Mouse (Mus musculus): ENCODE data around the gene Grip1. TPM values are rescaled to one million over a fixed set of nuclear protein-coding genes. Genes with fewer than 3 reads are reported as not detected.

The Grip1 gene
- polyA plus RNA-seq, 1 experiment from 2014 or later: 1.7 TPM

- no peaks in the 10 kb centered on the region for H3K9me3 ChIP-seq
- WGBS: 56% methylated on average over 15 of the region's 15 CpGs
Observed at GRCm38 (mm10) chr10:120035211-120035733, 581.6 kb downstream of the Grip1 start.

GRCm38 (mm10) chr10:120035824-120036223 is 582.2 kb downstream of the Grip1 start:
- Histone ChIP-seq H3K9ac (no peak overlapping the region), H3K4me3 (replicated peaks) (no peak overlapping the region), H3K4me2 (replicated peaks) (no peak overlapping the region), H3K4me1 (replicated peaks) (no peaks in the 10 kb centered on the region), H3K36me3 (no peaks in the 10 kb centered on the region), H3K9me3 (no peaks in the 10 kb centered on the region), H3K27ac (no peak overlapping the region), H3K27me3 (replicated peaks) (no peaks in the 10 kb centered on the region)
- 72% methylated on average over 6 of the region's 6 CpGs for WGBS
- ATAC-seq: no peak

More at GRCm38 (mm10) chr10:120035211-120035733, 581.6 kb downstream of the Grip1 start:
- no peaks in the 10 kb centered on the region for H3K4me1 ChIP-seq (replicated peaks)
- H3K4me3 ChIP-seq (replicated peaks): no peak overlapping the region
- no peak overlapping the region for H3K27ac ChIP-seq
- no peak for ATAC-seq
- no peak overlapping the region for H3K9ac ChIP-seq
- no peaks in the 10 kb centered on the region for H3K27me3 ChIP-seq (replicated peaks)
- H3K4me2 ChIP-seq (replicated peaks): no peak overlapping the region
- H3K36me3 ChIP-seq: no peaks in the 10 kb centered on the region

- WGBS: 93% methylated on average over 5 of the region's 5 CpGs
Observed at GRCm38 (mm10) chr10:120038194-120038593, 584.6 kb downstream of the Grip1 start.

DNA sequence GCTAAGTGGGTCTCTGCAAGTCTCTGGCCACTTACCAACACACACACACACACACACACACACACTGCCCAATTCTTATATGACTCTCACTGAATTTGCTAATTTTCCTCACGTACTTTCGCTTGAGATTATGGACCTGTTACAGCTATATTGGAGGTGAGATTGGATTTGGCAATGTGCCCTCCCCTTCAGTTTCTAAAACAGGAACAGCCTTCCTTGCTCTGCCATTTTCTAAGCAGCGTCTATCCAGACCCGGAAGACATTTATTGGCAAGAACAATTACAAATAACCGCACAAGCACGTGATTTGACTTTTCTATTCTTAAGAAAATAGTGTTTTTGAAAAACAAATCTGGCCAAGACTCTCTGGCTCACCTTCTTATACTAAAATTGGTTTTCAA is 590.6 kb downstream of the Grip1 start:
- Histone ChIP-seq H3K27me3 (replicated peaks) (no peaks in the 10 kb centered on the region), H3K9me3 (no peaks in the 10 kb centered on the region), H3K9ac (no peak overlapping the region), H3K4me2 (replicated peaks) (no peak overlapping the region), H3K4me3 (replicated peaks) (no peak overlapping the region), H3K27ac (no peak overlapping the region), H3K4me1 (replicated peaks) (no peaks in the 10 kb centered on the region), H3K36me3 (no peaks in the 10 kb centered on the region)
- no peak for ATAC-seq
- 93% methylated on average over 6 of the region's 6 CpGs for WGBS

More at GRCm38 (mm10) chr10:120038194-120038593, 584.6 kb downstream of the Grip1 start:
- ATAC-seq: no peak
- Histone ChIP-seq H3K4me1 (replicated peaks) (no peaks in the 10 kb centered on the region), H3K4me2 (replicated peaks) (no peak overlapping the region), H3K9ac (no peak overlapping the region), H3K36me3 (no peaks in the 10 kb centered on the region), H3K4me3 (replicated peaks) (no peak overlapping the region), H3K27ac (no peak overlapping the region), H3K27me3 (replicated peaks) (no peaks in the 10 kb centered on the region), H3K9me3 (no peaks in the 10 kb centered on the region)

GRCm38 (mm10) chr10:120044714-120045234 is 591.1 kb downstream of the Grip1 start:
- 78% methylated on average over 2 of the region's 2 CpGs for WGBS
- H3K27ac ChIP-seq: no peak overlapping the region
- H3K36me3 ChIP-seq: no peaks in the 10 kb centered on the region
- ATAC-seq: no peak
- H3K4me1 ChIP-seq (replicated peaks): no peaks in the 10 kb centered on the region
- no peak overlapping the region for H3K4me3 ChIP-seq (replicated peaks)
- H3K27me3 ChIP-seq (replicated peaks): no peaks in the 10 kb centered on the region
- no peak overlapping the region for H3K4me2 ChIP-seq (replicated peaks)
- H3K9ac ChIP-seq: no peak overlapping the region
- H3K9me3 ChIP-seq: no peaks in the 10 kb centered on the region

- no peaks in the 10 kb centered on the region for H3K27me3 ChIP-seq (replicated peaks)
- H3K36me3 ChIP-seq: no peaks in the 10 kb centered on the region
- no peak overlapping the region for H3K27ac ChIP-seq
- no peaks in the 10 kb centered on the region for H3K9me3 ChIP-seq
- ATAC-seq: no peak
- H3K9ac ChIP-seq: no peak overlapping the region
- no peaks in the 10 kb centered on the region for H3K4me1 ChIP-seq (replicated peaks)
- H3K4me2 ChIP-seq (replicated peaks): no peak overlapping the region
- H3K4me3 ChIP-seq (replicated peaks): no peak overlapping the region
- WGBS: 68% methylated on average over 10 of the region's 10 CpGs
Observed at GRCm38 (mm10) chr10:120060579-120061237, 607.1 kb downstream of the Grip1 start.

DNA sequence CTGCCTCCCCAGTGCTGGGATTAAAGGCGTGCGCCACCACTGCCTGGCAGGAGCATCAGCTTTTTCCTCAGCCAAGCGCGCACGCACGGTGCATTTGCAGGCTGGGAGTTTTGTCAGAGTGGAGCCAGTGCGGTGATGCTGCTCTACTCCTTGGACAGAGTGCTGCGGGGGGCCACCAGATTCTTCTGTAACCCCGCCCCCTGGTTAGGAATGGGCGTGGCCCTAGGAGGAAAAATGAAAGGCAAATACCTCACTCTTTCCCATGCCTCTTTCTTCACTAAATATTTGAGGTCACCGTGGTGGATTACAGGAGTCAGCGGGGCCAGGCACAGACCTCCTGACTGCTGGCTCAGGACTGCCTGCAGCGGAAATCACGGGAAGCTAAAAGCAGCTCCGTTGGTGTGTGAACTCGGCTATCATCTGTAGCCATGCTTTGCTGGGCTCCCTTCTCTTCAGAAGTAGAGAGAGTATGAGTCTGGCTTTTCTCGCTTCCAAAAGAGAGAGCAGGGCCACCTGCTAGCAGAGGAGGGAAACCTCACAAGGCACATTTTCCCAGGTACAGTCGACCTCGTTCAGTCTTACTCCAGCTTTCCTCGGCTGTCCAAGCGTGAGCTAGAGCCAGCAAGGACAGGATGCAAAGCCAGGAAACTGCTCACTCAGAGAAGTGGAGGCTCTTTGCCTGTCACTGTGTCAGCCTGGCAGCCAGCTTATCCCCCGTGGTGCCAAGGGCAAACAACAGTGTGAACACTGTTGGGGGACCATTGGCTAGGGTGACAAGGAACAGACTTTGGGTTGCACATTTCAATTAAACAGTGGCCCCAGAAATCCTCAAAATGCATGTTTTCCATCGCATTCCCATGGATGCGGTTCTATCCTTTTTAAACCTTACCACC is 607.9 kb downstream of the Grip1 start:
- H3K27ac ChIP-seq: no peak overlapping the region
- H3K4me1 ChIP-seq (replicated peaks): no peaks in the 10 kb centered on the region
- H3K9me3 ChIP-seq: no peaks in the 10 kb centered on the region
- H3K9ac ChIP-seq: no peak overlapping the region
- no peaks in the 10 kb centered on the region for H3K27me3 ChIP-seq (replicated peaks)
- no peak for ATAC-seq
- H3K36me3 ChIP-seq: no peaks in the 10 kb centered on the region
- no peak overlapping the region; the same call in 1 of the 2 replicates for H3K4me2 ChIP-seq (replicated peaks)
- H3K4me3 ChIP-seq (replicated peaks): no peak overlapping the region
- 80% methylated on average over 24 of the region's 24 CpGs for WGBS

DNA sequence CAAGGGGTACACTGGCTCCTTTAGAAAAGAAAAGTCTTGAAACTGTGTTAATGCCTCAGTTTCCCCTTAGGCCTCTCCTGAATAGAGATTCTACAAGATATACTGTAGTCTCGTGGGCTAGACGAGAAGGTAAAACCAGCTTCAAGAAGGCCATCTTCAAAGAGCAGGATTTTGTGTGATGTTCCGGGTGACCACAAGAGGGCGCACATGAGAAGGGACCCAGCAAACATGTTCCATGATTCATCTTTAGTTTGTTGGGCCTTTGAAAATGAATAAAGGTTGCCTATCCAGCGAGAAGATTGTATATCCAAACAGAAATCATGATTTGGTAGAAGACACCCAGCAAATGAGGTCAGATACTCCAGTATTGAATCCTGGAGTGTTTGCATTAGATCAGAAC is 610.8 kb downstream of the Grip1 start:
- no peak overlapping the region for H3K27ac ChIP-seq
- 25% methylated on average over 5 of the region's 5 CpGs for WGBS
- no peak overlapping the region for H3K4me3 ChIP-seq (replicated peaks)
- H3K9ac ChIP-seq: no peak overlapping the region
- H3K9me3 ChIP-seq: no peaks in the 10 kb centered on the region
- no peak overlapping the region for H3K4me2 ChIP-seq (replicated peaks)
- H3K4me1 ChIP-seq (replicated peaks): no peaks in the 10 kb centered on the region
- H3K36me3 ChIP-seq: no peaks in the 10 kb centered on the region
- ATAC-seq: no peak
- H3K27me3 ChIP-seq (replicated peaks): no peaks in the 10 kb centered on the region

- no peak for ATAC-seq
- 93% methylated on average over 10 of the region's 10 CpGs for WGBS
- no peaks in the 10 kb centered on the region for H3K9me3 ChIP-seq
Observed at GRCm38 (mm10) chr10:120066319-120066718, 612.7 kb downstream of the Grip1 start.

GRCm38 (mm10) chr10:120077850-120078249 is 624.2 kb downstream of the Grip1 start:
- no peak for ATAC-seq
- Histone ChIP-seq H3K9me3 (no peaks in the 10 kb centered on the region), H3K27ac (no peak overlapping the region), H3K4me1 (replicated peaks) (no peaks in the 10 kb centered on the region), H3K4me3 (replicated peaks) (no peak overlapping the region), H3K36me3 (no peaks in the 10 kb centered on the region), H3K27me3 (replicated peaks) (no peaks in the 10 kb centered on the region), H3K9ac (no peak overlapping the region), H3K4me2 (replicated peaks) (no peak overlapping the region)
- 78% methylated on average over 3 of the region's 3 CpGs for WGBS

More at GRCm38 (mm10) chr10:120066319-120066718, 612.7 kb downstream of the Grip1 start:
- H3K36me3 ChIP-seq: no peaks in the 10 kb centered on the region
- H3K4me1 ChIP-seq (replicated peaks): no peaks in the 10 kb centered on the region
- no peak overlapping the region for H3K27ac ChIP-seq
- no peak overlapping the region for H3K4me3 ChIP-seq (replicated peaks)
- no peaks in the 10 kb centered on the region for H3K27me3 ChIP-seq (replicated peaks)
- no peak overlapping the region for H3K4me2 ChIP-seq (replicated peaks)
- H3K9ac ChIP-seq: no peak overlapping the region

DNA sequence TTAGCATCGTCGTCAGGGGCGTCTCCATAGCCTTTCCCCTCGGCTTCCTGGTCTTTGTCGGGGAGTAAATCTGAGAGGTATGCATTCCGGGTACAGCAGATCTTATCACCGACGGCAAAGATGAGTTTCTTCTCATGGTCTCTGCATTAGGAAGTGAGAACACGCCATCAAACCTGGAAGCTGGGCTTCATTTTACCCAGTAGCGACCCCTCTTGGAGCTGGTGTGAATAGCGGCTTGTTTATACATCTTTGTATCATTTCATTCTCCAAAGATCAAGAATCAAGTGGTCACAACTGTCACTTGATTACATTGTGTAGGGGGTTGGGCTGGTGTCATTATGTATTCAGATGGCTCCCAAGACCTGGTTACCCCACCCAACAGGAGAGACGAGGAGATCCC is 638.9 kb downstream of the Grip1 start:
- Histone ChIP-seq H3K9ac (no peak overlapping the region), H3K36me3 (peaks cover 8% of the 10 kb centered on the region), H3K4me2 (replicated peaks) (no peak overlapping the region), H3K27ac (no peak overlapping the region), H3K4me1 (replicated peaks) (no peaks in the 10 kb centered on the region), H3K4me3 (replicated peaks) (no peak overlapping the region), H3K9me3 (no peaks in the 10 kb centered on the region), H3K27me3 (replicated peaks) (no peaks in the 10 kb centered on the region)
- no peak for ATAC-seq
- 90% methylated on average over 12 of the region's 12 CpGs for WGBS

DNA sequence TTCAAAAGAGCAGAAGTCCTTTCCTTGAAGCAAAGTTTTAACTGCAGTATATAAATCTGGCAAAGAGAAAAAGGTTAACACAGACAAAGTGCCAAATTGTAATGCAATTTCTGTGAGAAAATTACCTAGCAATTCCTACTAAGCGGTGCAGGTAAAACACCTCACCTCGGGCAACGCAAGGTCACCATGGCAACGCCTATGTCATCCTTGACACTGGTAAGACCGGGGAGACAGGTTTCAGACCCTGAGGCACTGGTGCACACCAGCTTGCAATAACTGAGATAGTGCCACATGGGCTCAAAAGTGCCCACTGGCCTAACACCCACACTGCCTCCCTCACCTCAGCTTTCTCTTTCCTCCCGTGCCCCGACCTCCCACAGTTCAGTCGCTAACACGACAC is 641.5 kb downstream of the Grip1 start:
- H3K9me3 ChIP-seq: no peaks in the 10 kb centered on the region
- no peak overlapping the region for H3K4me2 ChIP-seq (replicated peaks)
- no peak overlapping the region for H3K27ac ChIP-seq
- peaks cover 3% of the 10 kb centered on the region; the same call in 1 of the 2 replicates for H3K36me3 ChIP-seq
- no peak overlapping the region for H3K4me3 ChIP-seq (replicated peaks)
- 84% methylated on average over 9 of the region's 9 CpGs for WGBS
- H3K4me1 ChIP-seq (replicated peaks): no peaks in the 10 kb centered on the region
- ATAC-seq: no peak
- H3K9ac ChIP-seq: no peak overlapping the region
- no peaks in the 10 kb centered on the region for H3K27me3 ChIP-seq (replicated peaks)

Data from intestine, embryonic 15.5 days (tissue).